Mouse (Mus musculus): ENCODE results near the gene Tle4. TPM values are rescaled to one million over a fixed set of nuclear protein-coding genes. Genes with fewer than 3 reads are reported as not detected.
A peak's percentile ranks its signal among the peaks of the same experiment; 100 is the strongest.

Tle4 gene
- polyA plus RNA-seq, 1 experiment from 2014 or later: 35.5 TPM

DNA sequence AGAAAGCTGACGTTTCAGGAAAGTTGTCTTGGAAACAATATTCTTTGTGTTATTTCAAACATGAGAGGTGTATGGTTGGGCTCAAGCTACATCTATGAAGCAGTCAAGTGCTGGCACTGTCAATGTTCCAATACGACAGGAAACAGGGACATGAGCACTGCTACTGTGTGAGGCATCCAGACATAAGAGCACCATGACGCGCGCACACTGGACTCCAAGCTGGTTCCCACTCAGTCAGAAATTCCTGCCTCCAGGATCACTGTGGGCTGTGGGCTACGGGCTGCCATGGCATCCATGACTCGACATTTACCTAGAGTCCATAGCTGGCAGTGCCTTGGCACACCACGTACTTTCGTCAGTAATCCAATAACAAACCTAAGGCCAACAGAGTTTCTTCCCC, 110.7 kb downstream of the Tle4 start:
- Histone ChIP-seq H3K4me3 (ENCODE audit: low read depth, low read length) (no peak overlapping the region), H3K36me3 (replicated peaks; ENCODE audit: control insufficient read depth, insufficient read depth, low read depth, low read length) (no peaks in the 10 kb centered on the region), H3K4me2 (ENCODE audit: low read depth, low read length) (no peak overlapping the region), H3K27ac (replicated peaks; ENCODE audit: low read depth, low read length) (no peak overlapping the region), H3K27me3 (ENCODE audit: control insufficient read depth, insufficient read depth, low read length) (no peaks in the 10 kb centered on the region), H3K9me3 (replicated peaks; ENCODE audit: control insufficient read depth, low read length) (no peaks in the 10 kb centered on the region), H3K9ac (replicated peaks; ENCODE audit: low read length) (no peak overlapping the region), H3K4me1 (ENCODE audit: control insufficient read depth, insufficient read depth, low read length) (no peaks in the 10 kb centered on the region)
- ATAC-seq (replicated peaks; ENCODE audit: insufficient number of reproducible peaks, low FRiP score, low TSS enrichment, low read depth): no peak
- DNase-seq (ENCODE audit: low spot score): no peak
- 89% methylated on average over 9 of the region's 9 CpGs for WGBS

- 89% methylated on average over 3 of the region's 3 CpGs for WGBS
- Histone ChIP-seq H3K9ac (replicated peaks; ENCODE audit: low read length) (no peak overlapping the region), H3K27ac (replicated peaks; ENCODE audit: low read depth, low read length) (no peak overlapping the region), H3K4me1 (ENCODE audit: control insufficient read depth, insufficient read depth, low read length) (no peaks in the 10 kb centered on the region), H3K4me3 (ENCODE audit: low read depth, low read length) (no peak overlapping the region), H3K27me3 (ENCODE audit: control insufficient read depth, insufficient read depth, low read length) (no peaks in the 10 kb centered on the region), H3K9me3 (replicated peaks; ENCODE audit: control insufficient read depth, low read length) (no peaks in the 10 kb centered on the region), H3K36me3 (replicated peaks; ENCODE audit: control insufficient read depth, insufficient read depth, low read depth, low read length) (no peaks in the 10 kb centered on the region), H3K4me2 (ENCODE audit: low read depth, low read length) (no peak overlapping the region)
- ATAC-seq (replicated peaks; ENCODE audit: insufficient number of reproducible peaks, low FRiP score, low TSS enrichment, low read depth) (no peak), DNase-seq (ENCODE audit: low spot score) (no peak)
Observed at GRCm38 (mm10) chr19:14485176-14485575, 112.7 kb downstream of the Tle4 start.

GRCm38 (mm10) chr19:14482562-14483138, 115.2 kb downstream of the Tle4 start:
- no peaks in the 10 kb centered on the region for H3K4me1 ChIP-seq (ENCODE audit: control insufficient read depth, insufficient read depth, low read length)
- DNase-seq (ENCODE audit: low spot score) (no peak), ATAC-seq (replicated peaks; ENCODE audit: insufficient number of reproducible peaks, low FRiP score, low TSS enrichment, low read depth) (no peak)
- no peak overlapping the region for H3K27ac ChIP-seq (replicated peaks; ENCODE audit: low read depth, low read length)
- no peak overlapping the region for H3K9ac ChIP-seq (replicated peaks; ENCODE audit: low read length)
- H3K27me3 ChIP-seq (ENCODE audit: control insufficient read depth, insufficient read depth, low read length): no peaks in the 10 kb centered on the region
- H3K9me3 ChIP-seq (replicated peaks; ENCODE audit: control insufficient read depth, low read length): no peaks in the 10 kb centered on the region
- H3K36me3 ChIP-seq (replicated peaks; ENCODE audit: control insufficient read depth, insufficient read depth, low read depth, low read length): no peaks in the 10 kb centered on the region
- WGBS: 61% methylated on average over 5 of the region's 5 CpGs
- no peak overlapping the region for H3K4me3 ChIP-seq (ENCODE audit: low read depth, low read length)
- H3K4me2 ChIP-seq (ENCODE audit: low read depth, low read length): no peak overlapping the region

GRCm38 (mm10) chr19:14481796-14482561, 115.9 kb downstream of the Tle4 start:
- Histone ChIP-seq H3K27ac (replicated peaks; ENCODE audit: low read depth, low read length) (no peak overlapping the region), H3K4me1 (ENCODE audit: control insufficient read depth, insufficient read depth, low read length) (no peaks in the 10 kb centered on the region), H3K4me3 (ENCODE audit: low read depth, low read length) (no peak overlapping the region), H3K9ac (replicated peaks; ENCODE audit: low read length) (no peak overlapping the region), H3K36me3 (replicated peaks; ENCODE audit: control insufficient read depth, insufficient read depth, low read depth, low read length) (no peaks in the 10 kb centered on the region), H3K9me3 (replicated peaks; ENCODE audit: control insufficient read depth, low read length) (no peaks in the 10 kb centered on the region), H3K4me2 (ENCODE audit: low read depth, low read length) (no peak overlapping the region), H3K27me3 (ENCODE audit: control insufficient read depth, insufficient read depth, low read length) (no peaks in the 10 kb centered on the region)
- no peak for DNase-seq (ENCODE audit: low spot score)
- WGBS: 49% methylated on average over 5 of the region's 5 CpGs
- ATAC-seq (replicated peaks; ENCODE audit: insufficient number of reproducible peaks, low FRiP score, low TSS enrichment, low read depth): peak; percentile 52; the same call in 1 of the 2 replicates

- DNase-seq (ENCODE audit: low spot score): peak; percentile 43
- no peaks in the 10 kb centered on the region for H3K9me3 ChIP-seq (replicated peaks; ENCODE audit: control insufficient read depth, low read length)
Observed at GRCm38 (mm10) chr19:14479711-14480110, 118.1 kb downstream of the Tle4 start.

DNA sequence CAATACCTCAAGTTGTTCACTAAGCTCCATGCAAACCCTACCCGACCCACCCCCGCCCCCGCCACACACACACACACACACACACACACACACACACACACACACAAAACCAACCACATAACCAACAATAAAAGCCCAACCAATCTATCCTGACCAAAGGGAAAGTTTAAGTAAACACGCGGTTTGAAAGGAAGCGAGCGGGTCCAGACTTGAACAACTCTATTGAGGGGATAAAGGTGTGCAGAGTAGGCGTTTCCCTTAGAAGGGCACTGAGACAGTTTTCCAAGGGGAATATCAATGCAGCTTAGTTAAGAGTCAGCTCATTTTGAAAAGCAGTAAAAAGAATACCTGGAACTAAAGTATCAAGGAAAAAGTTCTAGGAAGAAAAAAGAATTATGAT, 128.5 kb downstream of the Tle4 start:
- Histone ChIP-seq H3K36me3 (replicated peaks; ENCODE audit: control insufficient read depth, insufficient read depth, low read depth, low read length) (no peaks in the 10 kb centered on the region), H3K4me2 (ENCODE audit: low read depth, low read length) (no peak overlapping the region), H3K4me1 (ENCODE audit: control insufficient read depth, insufficient read depth, low read length) (no peaks in the 10 kb centered on the region), H3K9me3 (replicated peaks; ENCODE audit: control insufficient read depth, low read length) (no peaks in the 10 kb centered on the region), H3K27me3 (ENCODE audit: control insufficient read depth, insufficient read depth, low read length) (no peaks in the 10 kb centered on the region), H3K9ac (replicated peaks; ENCODE audit: low read length) (no peak overlapping the region), H3K27ac (replicated peaks; ENCODE audit: low read depth, low read length) (no peak overlapping the region), H3K4me3 (ENCODE audit: low read depth, low read length) (no peak overlapping the region)
- no peak for ATAC-seq (replicated peaks; ENCODE audit: insufficient number of reproducible peaks, low FRiP score, low TSS enrichment, low read depth)
- WGBS: 93% methylated on average over 8 of the region's 8 CpGs
- no peak for DNase-seq (ENCODE audit: low spot score)

More at GRCm38 (mm10) chr19:14479711-14480110, 118.1 kb downstream of the Tle4 start:
- ATAC-seq (replicated peaks; ENCODE audit: insufficient number of reproducible peaks, low FRiP score, low TSS enrichment, low read depth): no peak
- Histone ChIP-seq H3K27ac (replicated peaks; ENCODE audit: low read depth, low read length) (no peak overlapping the region), H3K4me2 (ENCODE audit: low read depth, low read length) (no peak overlapping the region), H3K27me3 (ENCODE audit: control insufficient read depth, insufficient read depth, low read length) (no peaks in the 10 kb centered on the region), H3K36me3 (replicated peaks; ENCODE audit: control insufficient read depth, insufficient read depth, low read depth, low read length) (no peaks in the 10 kb centered on the region), H3K9ac (replicated peaks; ENCODE audit: low read length) (no peak overlapping the region), H3K4me3 (ENCODE audit: low read depth, low read length) (no peak overlapping the region), H3K4me1 (ENCODE audit: control insufficient read depth, insufficient read depth, low read length) (no peaks in the 10 kb centered on the region)

- H3K9ac ChIP-seq (replicated peaks; ENCODE audit: low read length): no peak overlapping the region
- H3K4me3 ChIP-seq (ENCODE audit: low read depth, low read length): no peak overlapping the region
- H3K27ac ChIP-seq (replicated peaks; ENCODE audit: low read depth, low read length): no peak overlapping the region
- no peaks in the 10 kb centered on the region for H3K9me3 ChIP-seq (replicated peaks; ENCODE audit: control insufficient read depth, low read length)
- WGBS: 90% methylated on average over 2 of the region's 2 CpGs
- no peaks in the 10 kb centered on the region for H3K36me3 ChIP-seq (replicated peaks; ENCODE audit: control insufficient read depth, insufficient read depth, low read depth, low read length)
- ATAC-seq (replicated peaks; ENCODE audit: insufficient number of reproducible peaks, low FRiP score, low TSS enrichment, low read depth): no peak
- H3K4me1 ChIP-seq (ENCODE audit: control insufficient read depth, insufficient read depth, low read length): no peaks in the 10 kb centered on the region
- no peak for DNase-seq (ENCODE audit: low spot score)
- H3K27me3 ChIP-seq (ENCODE audit: control insufficient read depth, insufficient read depth, low read length): no peaks in the 10 kb centered on the region
- no peak overlapping the region for H3K4me2 ChIP-seq (ENCODE audit: low read depth, low read length)
Observed at GRCm38 (mm10) chr19:14468733-14469132, 129.1 kb downstream of the Tle4 start.

GRCm38 (mm10) chr19:14466020-14466419, 131.8 kb downstream of the Tle4 start:
- Histone ChIP-seq H3K4me2 (ENCODE audit: low read depth, low read length) (no peak overlapping the region), H3K9ac (replicated peaks; ENCODE audit: low read length) (no peak overlapping the region), H3K27ac (replicated peaks; ENCODE audit: low read depth, low read length) (no peak overlapping the region), H3K9me3 (replicated peaks; ENCODE audit: control insufficient read depth, low read length) (no peaks in the 10 kb centered on the region), H3K27me3 (ENCODE audit: control insufficient read depth, insufficient read depth, low read length) (no peaks in the 10 kb centered on the region), H3K36me3 (replicated peaks; ENCODE audit: control insufficient read depth, insufficient read depth, low read depth, low read length) (no peaks in the 10 kb centered on the region), H3K4me1 (ENCODE audit: control insufficient read depth, insufficient read depth, low read length) (no peaks in the 10 kb centered on the region), H3K4me3 (ENCODE audit: low read depth, low read length) (no peak overlapping the region)
- DNase-seq (ENCODE audit: low spot score): no peak
- WGBS: 94% methylated on average over 8 of the region's 8 CpGs
- no peak for ATAC-seq (replicated peaks; ENCODE audit: insufficient number of reproducible peaks, low FRiP score, low TSS enrichment, low read depth)
